Mouse (Mus musculus) forebrain, postnatal 0 days (tissue): Measurements from ENCODE around the gene Nkx1-2. TPM values are rescaled to one million over a fixed set of nuclear protein-coding genes. Genes with fewer than 3 reads are reported as not detected.

ENCODE experiments used
- ATAC-seq: fragments of 200-750 bp; cut with Nextera tagmentation; 2 replicates; pipeline ENCODE4 v1.8.0; 2017; ENCODE audit warnings: mild to moderate bottlenecking, moderate library complexity
- DNase-seq: peaks from one replicate; pipeline ENCODE4 v3.0.0-alpha.2; 2015
- H3K27ac ChIP-seq: fragments of 300-500 bp; sonication (generic); 2 replicates; pipeline ENCODE4 v1.5.1; 2014; ENCODE audit warnings: low read depth, mild to moderate bottlenecking, antibody characterized with exemption, low read length, moderate library complexity, mixed read lengths
- H3K27me3 ChIP-seq: fragments of 300-500 bp; sonication (generic); 2 replicates; pipeline ENCODE4 v1.6.1; 2014; ENCODE audit warnings: mild to moderate bottlenecking, low read length, mixed read lengths; ENCODE audit not compliant: insufficient read depth
- H3K36me3 ChIP-seq: fragments of 300-500 bp; sonication (generic); 2 replicates; pipeline ENCODE4 v1.6.1; 2014; ENCODE audit warnings: mild to moderate bottlenecking, moderate library complexity; ENCODE audit not compliant: insufficient read depth
- H3K4me1 ChIP-seq: fragments of 300-500 bp; sonication (generic); 2 replicates; pipeline ENCODE4 v1.6.1; 2014; ENCODE audit warnings: antibody characterized with exemption; ENCODE audit not compliant: insufficient read depth
- H3K4me2 ChIP-seq: fragments of 300-500 bp; sonication (generic); 2 replicates; pipeline ENCODE4 v1.6.1; 2014; ENCODE audit warnings: low read depth, mild to moderate bottlenecking, moderate library complexity
- H3K4me3 ChIP-seq: fragments of 300-500 bp; sonication (generic); 2 replicates; pipeline ENCODE4 v1.5.1; 2014; ENCODE audit warnings: low read depth, low read length, mixed read lengths
- H3K9ac ChIP-seq: fragments of 300-500 bp; sonication (generic); 2 replicates; pipeline ENCODE4 v1.6.1; 2014; ENCODE audit warnings: mild to moderate bottlenecking
- H3K9me3 ChIP-seq: fragments of 300-500 bp; sonication (generic); 2 replicates; pipeline ENCODE4 v1.6.1; 2016; ENCODE audit warnings: low read length
- CTCF ChIP-seq: sonication (generic); IDR thresholded peaks from 2 replicates; pipeline ENCODE4 v1.5.1; 2016; ENCODE audit warnings: antibody characterized with exemption, control low read depth, low read depth
- WGBS: fragments of 180-500 bp; shearing (Covaris S2); extraction: QIAGEN DNeasy Blood & Tissue Kit; methylation state at CpG from one replicate; pipeline ENCODE4 v1.1.7; 2014; 5-methylcytosine and 5-hydroxymethylcytosine counted together
- polyA plus RNA-seq: library from polyadenylated mRNA; unstranded; fragments of >200 nt; fragmentation: Nextera tagmentation; extraction: Ambion mirVana; gene quantifications from 2 replicates; pipeline ENCODE4 v1.2.1, GENCODE M21; 2015
- total RNA-seq: library from RNA; depleted of rRNA; stranded (reverse); fragments of >200 nt; gene quantifications from 2 replicates; pipeline ENCODE4 v1.2.3, GENCODE M21; 2014

Nkx1-2 gene
- total and polyA plus RNA-seq, 2 experiments from 2014 or later, result not detected

GRCm38 (mm10) chr7:132594325-132594724, 5.1 kb downstream of the Nkx1-2 start:
- Histone ChIP-seq H3K36me3 (no peaks in the 10 kb centered on the region), H3K4me3 (no peak overlapping the region), H3K9me3 (no peaks in the 10 kb centered on the region), H3K27ac (no peak overlapping the region), H3K9ac (no peak overlapping the region), H3K27me3 (peaks cover 31% of the 10 kb centered on the region), H3K4me1 (peaks cover 10% of the 10 kb centered on the region; the same call in 1 of the 2 replicates), H3K4me2 (no peak overlapping the region)
- ATAC-seq (no peak), DNase-seq (no peak)
- 90% methylated on average over 2 of the region's 2 CpGs for WGBS
- no peak for TF ChIP-seq CTCF

- 60% methylated on average over 2 of the region's 2 CpGs for WGBS
- Histone ChIP-seq H3K36me3 (no peaks in the 10 kb centered on the region), H3K4me1 (peaks cover 8% of the 10 kb centered on the region; the same call in 1 of the 2 replicates), H3K9me3 (no peaks in the 10 kb centered on the region), H3K9ac (no peak overlapping the region), H3K4me2 (no peak overlapping the region), H3K27ac (no peak overlapping the region), H3K27me3 (peaks cover 26% of the 10 kb centered on the region), H3K4me3 (no peak overlapping the region)
- no peak for TF ChIP-seq CTCF
- ATAC-seq (no peak), DNase-seq (no peak)
Measured at GRCm38 (mm10) chr7:132593762-132594161, 5.7 kb downstream of the Nkx1-2 start.

GRCm38 (mm10) chr7:132589610-132590009, 9.8 kb downstream of the Nkx1-2 start:
- WGBS, result 68% methylated on average over 5 of the region's 5 CpGs
- no peak for DNase-seq

GRCm38 (mm10) chr7:132587167-132587566, 12.3 kb downstream of the Nkx1-2 start:
- H3K4me1 ChIP-seq, result no peaks in the 10 kb centered on the region

More at GRCm38 (mm10) chr7:132589610-132590009, 9.8 kb downstream of the Nkx1-2 start:
- TF ChIP-seq CTCF, result no peak
- H3K4me2 ChIP-seq, result no peak overlapping the region
- no peaks in the 10 kb centered on the region for H3K36me3 ChIP-seq
- no peak overlapping the region for H3K27ac ChIP-seq
- no peaks in the 10 kb centered on the region for H3K4me1 ChIP-seq
- no peaks in the 10 kb centered on the region for H3K9me3 ChIP-seq
- H3K27me3 ChIP-seq, result no peaks in the 10 kb centered on the region
- H3K9ac ChIP-seq, result no peak overlapping the region
- no peak overlapping the region for H3K4me3 ChIP-seq
- ATAC-seq, result no peak

GRCm38 (mm10) chr7:132585695-132586491, 13.5 kb downstream of the Nkx1-2 start:
- Histone ChIP-seq H3K27ac (no peak overlapping the region), H3K36me3 (no peaks in the 10 kb centered on the region), H3K27me3 (no peaks in the 10 kb centered on the region), H3K9me3 (no peaks in the 10 kb centered on the region), H3K9ac (no peak overlapping the region), H3K4me2 (no peak overlapping the region), H3K4me1 (no peaks in the 10 kb centered on the region), H3K4me3 (no peak overlapping the region)
- TF ChIP-seq CTCF, result no peak
- WGBS, result 56% methylated on average over 3 of the region's 3 CpGs
- ATAC-seq (no peak), DNase-seq (no peak)

More at GRCm38 (mm10) chr7:132587167-132587566, 12.3 kb downstream of the Nkx1-2 start:
- Histone ChIP-seq H3K27me3 (no peaks in the 10 kb centered on the region), H3K4me3 (no peak overlapping the region), H3K36me3 (no peaks in the 10 kb centered on the region), H3K27ac (no peak overlapping the region), H3K4me2 (no peak overlapping the region), H3K9me3 (no peaks in the 10 kb centered on the region), H3K9ac (no peak overlapping the region)
- TF ChIP-seq CTCF, result no peak
- ATAC-seq, result no peak
- no peak for DNase-seq
- WGBS, result 71% methylated on average over 5 of the region's 5 CpGs

- Histone ChIP-seq H3K27ac (no peak overlapping the region), H3K4me2 (no peak overlapping the region), H3K4me1 (no peaks in the 10 kb centered on the region), H3K27me3 (peaks cover 4% of the 10 kb centered on the region; the same call in 1 of the 2 replicates), H3K4me3 (no peak overlapping the region), H3K36me3 (no peaks in the 10 kb centered on the region), H3K9ac (no peak overlapping the region), H3K9me3 (no peaks in the 10 kb centered on the region)
- ATAC-seq, result no peak
- TF ChIP-seq CTCF, result no peak
- DNase-seq, result no peak
- WGBS, result 92% methylated on average over 2 of the region's 2 CpGs
Measured at GRCm38 (mm10) chr7:132581441-132581840, 18.0 kb downstream of the Nkx1-2 start.

GRCm38 (mm10) chr7:132580511-132580910, 18.9 kb downstream of the Nkx1-2 start:
- no peak overlapping the region for H3K9ac ChIP-seq
- H3K27me3 ChIP-seq, result peaks cover 4% of the 10 kb centered on the region; the same call in 1 of the 2 replicates
- H3K36me3 ChIP-seq, result no peaks in the 10 kb centered on the region
- WGBS, result 83% methylated on average over 6 of the region's 6 CpGs
- no peak overlapping the region for H3K4me3 ChIP-seq
- no peak for TF ChIP-seq CTCF
- H3K27ac ChIP-seq, result no peak overlapping the region
- H3K4me1 ChIP-seq, result peaks cover under 1% of the 10 kb centered on the region; the same call in 1 of the 2 replicates
- no peaks in the 10 kb centered on the region for H3K9me3 ChIP-seq
- ATAC-seq (no peak), DNase-seq (no peak)
- H3K4me2 ChIP-seq, result no peak overlapping the region
